Mouse (Mus musculus): ENCODE results near the gene Spg20. TPM values are rescaled to one million over a fixed set of nuclear protein-coding genes. Genes with fewer than 3 reads are reported as not detected.
A peak's percentile ranks its signal among the peaks of the same experiment; 100 is the strongest.

Spg20 gene
- polyA plus RNA-seq, 1 experiment from 2014 or later: 26.6 TPM

GRCm38 (mm10) chr3:55084781-55085180 lies 27.1 kb upstream of the Spg20 start:
- Histone ChIP-seq H3K27ac (no peak overlapping the region), H3K9me3 (replicated peaks) (no peaks in the 10 kb centered on the region), H3K4me1 (peaks cover 5% of the 10 kb centered on the region; the same call in 1 of the 2 replicates), H3K4me3 (no peak overlapping the region), H3K36me3 (ENCODE audit: poor library complexity, severe bottlenecking) (no peaks in the 10 kb centered on the region), H3K9ac (no peak overlapping the region), H3K27me3 (no peaks in the 10 kb centered on the region), H3K4me2 (no peak overlapping the region)
- ATAC-seq: no peak
- 51% methylated on average over 6 of the region's 6 CpGs for WGBS

GRCm38 (mm10) chr3:55085716-55086115 lies 26.2 kb upstream of the Spg20 start:
- no peaks in the 10 kb centered on the region for H3K36me3 ChIP-seq (ENCODE audit: poor library complexity, severe bottlenecking)
- H3K27me3 ChIP-seq: no peaks in the 10 kb centered on the region
- H3K9me3 ChIP-seq (replicated peaks): no peaks in the 10 kb centered on the region
- no peak overlapping the region for H3K4me2 ChIP-seq
- H3K9ac ChIP-seq: no peak overlapping the region
- H3K27ac ChIP-seq: no peak overlapping the region
- no peak overlapping the region for H3K4me3 ChIP-seq
- WGBS: 53% methylated on average over 3 of the region's 3 CpGs
- H3K4me1 ChIP-seq: peaks cover 5% of the 10 kb centered on the region; the same call in 1 of the 2 replicates
- ATAC-seq: no peak

GRCm38 (mm10) chr3:55086948-55087347 lies 25.0 kb upstream of the Spg20 start:
- Histone ChIP-seq H3K4me1 (peaks cover 5% of the 10 kb centered on the region; the same call in 1 of the 2 replicates), H3K4me2 (no peak overlapping the region), H3K9me3 (replicated peaks) (no peaks in the 10 kb centered on the region), H3K27ac (no peak overlapping the region), H3K27me3 (no peaks in the 10 kb centered on the region), H3K36me3 (ENCODE audit: poor library complexity, severe bottlenecking) (no peaks in the 10 kb centered on the region), H3K4me3 (no peak overlapping the region), H3K9ac (no peak overlapping the region)
- WGBS: 93% methylated on average over 5 of the region's 5 CpGs
- ATAC-seq: no peak

DNA sequence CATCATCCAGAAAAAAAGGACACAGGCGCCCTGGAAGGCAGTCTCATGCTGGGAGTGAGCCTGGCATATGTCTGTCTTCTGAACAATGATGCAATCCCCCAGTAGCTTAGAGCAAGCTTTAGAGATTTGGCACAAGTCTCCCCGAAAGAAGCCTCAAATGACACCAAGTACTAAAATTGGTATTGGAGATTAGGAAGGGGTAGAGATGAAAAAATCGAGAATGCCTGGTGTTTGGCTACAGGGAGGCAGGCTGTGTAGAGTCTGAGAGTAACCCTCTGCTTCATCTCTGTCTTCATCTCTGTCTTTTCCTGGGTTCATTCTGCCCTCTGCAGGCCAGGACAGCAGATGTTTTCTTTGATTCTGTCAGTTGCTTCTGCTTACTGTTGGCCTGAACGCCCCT lies 24.5 kb upstream of the Spg20 start:
- H3K9ac ChIP-seq: no peak overlapping the region
- H3K4me2 ChIP-seq: no peak overlapping the region
- H3K4me1 ChIP-seq: peaks cover 5% of the 10 kb centered on the region; the same call in 1 of the 2 replicates
- no peaks in the 10 kb centered on the region for H3K36me3 ChIP-seq (ENCODE audit: poor library complexity, severe bottlenecking)
- no peak overlapping the region for H3K27ac ChIP-seq
- H3K27me3 ChIP-seq: no peaks in the 10 kb centered on the region
- 73% methylated on average over 4 of the region's 4 CpGs for WGBS
- H3K9me3 ChIP-seq (replicated peaks): no peaks in the 10 kb centered on the region
- no peak for ATAC-seq
- no peak overlapping the region for H3K4me3 ChIP-seq

DNA sequence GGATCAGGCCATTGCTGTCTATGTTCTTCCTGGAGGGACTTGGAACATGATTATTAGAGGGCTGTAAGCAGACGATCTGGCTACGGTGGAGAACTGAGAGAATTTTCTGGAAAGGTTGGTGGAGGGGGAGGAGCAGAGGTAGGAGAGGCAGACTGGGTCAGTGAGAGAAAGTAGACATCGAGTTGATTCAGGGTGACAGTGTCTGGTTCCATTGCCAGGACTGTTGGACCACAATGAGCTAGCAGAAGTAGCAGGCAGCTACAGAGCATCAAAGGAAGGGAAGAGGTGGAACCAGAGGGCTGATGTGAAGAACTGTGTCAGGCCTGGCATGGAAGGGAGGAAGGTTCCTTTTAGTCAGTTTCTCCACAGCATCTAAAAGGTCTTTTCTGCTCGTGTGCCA lies 23.5 kb upstream of the Spg20 start:
- ATAC-seq: no peak
- no peaks in the 10 kb centered on the region for H3K9me3 ChIP-seq (replicated peaks)
- WGBS: 77% methylated on average over 4 of the region's 4 CpGs
- no peak overlapping the region for H3K4me3 ChIP-seq
- H3K27ac ChIP-seq: no peak overlapping the region
- no peak overlapping the region for H3K9ac ChIP-seq
- peaks cover 5% of the 10 kb centered on the region; the same call in 1 of the 2 replicates for H3K4me1 ChIP-seq
- no peak overlapping the region for H3K4me2 ChIP-seq
- H3K27me3 ChIP-seq: no peaks in the 10 kb centered on the region
- no peaks in the 10 kb centered on the region for H3K36me3 ChIP-seq (ENCODE audit: poor library complexity, severe bottlenecking)

DNA sequence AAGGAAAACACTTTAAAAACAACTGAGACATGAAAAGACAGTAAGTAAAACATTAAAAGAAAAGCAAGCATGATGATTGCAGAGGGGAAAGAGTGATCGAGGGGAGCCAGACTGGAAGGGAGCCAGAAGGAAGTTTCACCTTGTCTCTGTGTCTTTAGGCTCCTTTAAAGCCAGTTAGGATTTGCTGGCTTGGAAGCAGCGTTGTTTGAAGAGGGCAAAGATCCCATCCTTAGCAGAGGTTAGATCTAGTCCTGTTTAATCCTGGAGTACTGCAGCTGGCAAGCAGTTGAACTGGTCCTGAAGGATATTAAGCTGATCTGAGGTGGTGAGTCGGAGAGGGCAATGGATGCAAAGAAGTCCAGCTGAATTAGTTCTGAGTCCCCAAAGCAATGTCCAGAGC lies 23.1 kb upstream of the Spg20 start:
- no peak overlapping the region for H3K4me2 ChIP-seq
- ATAC-seq: no peak

GRCm38 (mm10) chr3:55089291-55089690 lies 22.6 kb upstream of the Spg20 start:
- peaks cover 5% of the 10 kb centered on the region; the same call in 1 of the 2 replicates for H3K4me1 ChIP-seq
- no peak for ATAC-seq
- H3K36me3 ChIP-seq (ENCODE audit: poor library complexity, severe bottlenecking): no peaks in the 10 kb centered on the region
- H3K4me3 ChIP-seq: no peak overlapping the region
- H3K9me3 ChIP-seq (replicated peaks): no peaks in the 10 kb centered on the region
- no peak overlapping the region for H3K4me2 ChIP-seq
- H3K27me3 ChIP-seq: no peaks in the 10 kb centered on the region
- no peak overlapping the region for H3K9ac ChIP-seq
- H3K27ac ChIP-seq: no peak overlapping the region
- 72% methylated on average over 4 of the region's 4 CpGs for WGBS

More for the DNA sequence above, 23.1 kb upstream of the Spg20 start:
- no peak overlapping the region for H3K9ac ChIP-seq
- H3K36me3 ChIP-seq (ENCODE audit: poor library complexity, severe bottlenecking): no peaks in the 10 kb centered on the region
- H3K4me1 ChIP-seq: peaks cover 5% of the 10 kb centered on the region; the same call in 1 of the 2 replicates
- H3K27me3 ChIP-seq: no peaks in the 10 kb centered on the region
- H3K9me3 ChIP-seq (replicated peaks): no peaks in the 10 kb centered on the region
- no peak overlapping the region for H3K27ac ChIP-seq
- 75% methylated on average over 3 of the region's 3 CpGs for WGBS
- no peak overlapping the region for H3K4me3 ChIP-seq

GRCm38 (mm10) chr3:55093161-55093560 lies 18.7 kb upstream of the Spg20 start:
- H3K4me3 ChIP-seq: no peak overlapping the region
- H3K36me3 ChIP-seq (ENCODE audit: poor library complexity, severe bottlenecking): no peaks in the 10 kb centered on the region
- H3K27ac ChIP-seq: no peak overlapping the region
- H3K27me3 ChIP-seq: no peaks in the 10 kb centered on the region
- peaks cover 19% of the 10 kb centered on the region for H3K4me1 ChIP-seq
- WGBS: 92% methylated on average over 1 of the region's 1 CpGs
- no peaks in the 10 kb centered on the region for H3K9me3 ChIP-seq (replicated peaks)
- no peak overlapping the region for H3K4me2 ChIP-seq
- no peak for ATAC-seq
- no peak overlapping the region for H3K9ac ChIP-seq

- no peak overlapping the region for H3K4me3 ChIP-seq
- 20% methylated on average over 8 of the region's 8 CpGs for WGBS
These were observed 15.8 kb upstream of the Spg20 start for GRCm38 (mm10) chr3:55095968-55096654.

GRCm38 (mm10) chr3:55096655-55097005 lies 15.3 kb upstream of the Spg20 start:
- Histone ChIP-seq H3K4me1 (peaks cover 20% of the 10 kb centered on the region), H3K4me3 (no peak overlapping the region), H3K4me2 (no peak overlapping the region), H3K9ac (no peak overlapping the region), H3K27me3 (no peaks in the 10 kb centered on the region), H3K36me3 (ENCODE audit: poor library complexity, severe bottlenecking) (no peaks in the 10 kb centered on the region), H3K9me3 (replicated peaks) (no peaks in the 10 kb centered on the region; the same call in 1 of the 2 replicates), H3K27ac (peak overlapping the region; percentile 65; the same call in 1 of the 2 replicates)
- ATAC-seq: no peak
- 63% methylated on average over 2 of the region's 2 CpGs for WGBS

More at GRCm38 (mm10) chr3:55095968-55096654, 15.8 kb upstream of the Spg20 start:
- Histone ChIP-seq H3K4me2 (peak overlapping the region; percentile 11; the same call in 1 of the 2 replicates), H3K27me3 (no peaks in the 10 kb centered on the region), H3K9me3 (replicated peaks) (no peaks in the 10 kb centered on the region; the same call in 1 of the 2 replicates), H3K36me3 (ENCODE audit: poor library complexity, severe bottlenecking) (no peaks in the 10 kb centered on the region), H3K9ac (no peak overlapping the region), H3K4me1 (peaks cover 20% of the 10 kb centered on the region), H3K27ac (peak overlapping the region; percentile 65; the same call in 1 of the 2 replicates)
- peak; percentile 87; the same call in 1 of the 2 replicates for ATAC-seq

DNA sequence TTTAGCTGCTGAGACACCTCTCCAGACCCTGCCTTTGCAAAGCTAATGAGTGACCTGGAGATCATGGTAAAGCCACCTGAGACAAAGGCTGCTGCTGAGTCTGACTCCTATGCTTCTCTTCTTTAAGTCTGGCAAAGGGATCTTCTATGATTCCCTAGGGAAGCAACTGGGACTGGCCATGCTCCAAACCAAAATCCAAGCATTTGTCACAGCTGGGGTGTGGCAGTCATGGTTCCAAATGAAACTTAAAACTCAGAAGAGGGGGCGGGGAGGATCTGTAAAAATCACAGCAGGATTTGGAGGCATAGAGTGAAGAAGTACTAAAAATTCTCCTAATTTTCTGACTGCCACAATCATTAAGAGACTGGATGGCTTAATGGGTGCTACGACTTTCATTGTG lies 14.7 kb upstream of the Spg20 start:
- Histone ChIP-seq H3K36me3 (ENCODE audit: poor library complexity, severe bottlenecking) (no peaks in the 10 kb centered on the region), H3K27me3 (no peaks in the 10 kb centered on the region), H3K9me3 (replicated peaks) (no peaks in the 10 kb centered on the region; the same call in 1 of the 2 replicates), H3K27ac (no peak overlapping the region), H3K4me1 (peaks cover 20% of the 10 kb centered on the region), H3K4me3 (no peak overlapping the region), H3K9ac (no peak overlapping the region), H3K4me2 (no peak overlapping the region)
- ATAC-seq: no peak
- 64% methylated on average over 2 of the region's 2 CpGs for WGBS

- Histone ChIP-seq H3K27ac (no peak overlapping the region), H3K9me3 (replicated peaks) (no peaks in the 10 kb centered on the region; the same call in 1 of the 2 replicates), H3K4me2 (no peak overlapping the region), H3K4me3 (no peak overlapping the region), H3K9ac (no peak overlapping the region), H3K36me3 (ENCODE audit: poor library complexity, severe bottlenecking) (no peaks in the 10 kb centered on the region), H3K4me1 (peaks cover 20% of the 10 kb centered on the region), H3K27me3 (no peaks in the 10 kb centered on the region)
- WGBS: 25% methylated on average over 2 of the region's 2 CpGs
- peak; percentile 81 for ATAC-seq
These were observed 13.9 kb upstream of the Spg20 start for GRCm38 (mm10) chr3:55098014-55098413.

Measured in forebrain, embryonic 13.5 days (tissue).